Mouse (Mus musculus) mammary gland, adult 2 months (tissue): ENCODE data around the gene Efcab9. TPM values are rescaled to one million over a fixed set of nuclear protein-coding genes. Genes with fewer than 3 reads are reported as not detected.

ENCODE experiments used
- polyA plus RNA-seq: library from polyadenylated mRNA; depleted of rRNA; stranded (reverse); fragments of >200 nt; gene quantifications from 2 replicates; pipeline ENCODE4 v1.2.3, GENCODE M21; 2012; ENCODE audit warnings: low replicate concordance; rRNA removed

The Efcab9 gene
- 0.23 TPM in 1 of 2 replicates, not detected in the other for polyA plus RNA-seq

GRCm38 (mm10) chr11:32531871-32532764 lies at the start of gene Efcab9:
Gene Efcab9, minus strand, starts transcription at chr11:32532081.

GRCm38 (mm10) chr11:32532765-32533481 lies 1.0 kb upstream of the Efcab9 start, which contains the start of gene Stk10:
Gene Stk10, plus strand, starts transcription at chr11:32533305.

Other genes starting within 250 kb of the Efcab9 start
- gene Hba-a1, start 248.6 kb downstream of the Efcab9 start, polyA plus RNA-seq = 588 and 1,816 TPM in 2 replicates
- gene Hbq1b, start 245.1 kb downstream of the Efcab9 start, polyA plus RNA-seq = not detected in 2 replicates
- 968 and 1,887 TPM in 2 replicates for gene Hba-a2, start 235.6 kb downstream of the Efcab9 start, polyA plus RNA-seq
- gene Hbq1a, start 232.0 kb downstream of the Efcab9 start, polyA plus RNA-seq = 0.27 TPM in 1 of 2 replicates, not detected in the other
- 23.7 and 34.8 TPM in 2 replicates for gene Sh3pxd2b, start 184.3 kb downstream of the Efcab9 start, polyA plus RNA-seq
- 10.6 and 13.1 TPM in 2 replicates for gene Ubtd2, start 76.7 kb downstream of the Efcab9 start, polyA plus RNA-seq
- 27.3 and 44.9 TPM in 2 replicates for gene Stk10, start 1.2 kb upstream of the Efcab9 start, polyA plus RNA-seq
- 45.2 and 79.5 TPM in 2 replicates for gene Fbxw11, start 110.6 kb upstream of the Efcab9 start, polyA plus RNA-seq